Mouse (Mus musculus) naive thymus-derived CD4-positive, alpha-beta T cell, adult 5 months (primary cell): ENCODE results near the gene Pgk2. TPM values are rescaled to one million over a fixed set of nuclear protein-coding genes. Genes with fewer than 3 reads are reported as not detected.

ENCODE experiments used
- polyA plus RNA-seq: library from polyadenylated mRNA; unstranded; fragments of 100-300 nt; shearing (Covaris generic); gene quantifications from one replicate; pipeline ENCODE4 v1.2.1, GENCODE M21; 2017

Gene Pgk2
- polyA plus RNA-seq = 0.29 TPM

DNA sequence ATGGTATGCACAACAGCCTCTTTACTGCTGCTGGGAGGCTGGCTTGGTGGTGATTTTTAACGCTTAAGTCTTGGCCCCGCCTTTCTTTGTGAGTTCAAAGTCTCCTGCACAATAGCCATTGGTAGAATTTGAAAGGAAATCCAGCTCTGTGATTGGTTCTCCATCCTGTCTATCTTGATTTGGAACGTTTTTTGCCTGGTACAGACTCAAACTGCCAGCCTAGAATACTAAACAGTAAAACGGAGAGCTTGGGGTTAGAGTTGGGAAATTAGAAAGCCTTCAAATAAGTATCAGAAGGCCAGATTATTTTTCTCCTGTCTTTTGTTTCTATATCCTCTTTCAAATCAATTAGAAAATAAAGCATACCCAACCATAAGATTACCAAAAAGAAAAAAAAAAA is at the start of gene Pgk2:
Pgk2 (minus strand) TSS at position 101 of the 400 bp plus-strand sequence.

DNA sequence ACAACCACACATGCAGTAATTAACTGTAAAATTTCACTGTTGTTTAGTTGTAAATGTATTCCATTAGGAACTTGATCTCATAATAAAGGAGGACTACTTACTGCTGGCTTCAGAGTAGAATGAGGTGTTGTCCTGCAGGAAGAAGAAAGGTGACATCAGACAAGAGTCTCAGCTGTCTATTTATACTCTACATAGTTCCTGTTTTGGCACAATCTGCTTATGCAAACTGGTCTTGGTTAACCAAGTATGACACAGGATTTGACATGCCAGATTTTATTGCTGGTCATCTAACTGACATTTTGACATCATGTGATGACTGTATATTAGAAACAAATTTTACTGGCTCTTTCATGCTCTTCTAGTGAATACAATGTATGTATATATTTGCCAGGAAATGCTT is 33.7 kb upstream of the Pgk2 start, which contains the start of gene Crisp3:
Crisp3 (minus strand) TSS at position 154 of the 400 bp plus-strand sequence.

Other genes starting within 250 kb of the Pgk2 start
- not detected for gene AC192777.2, start 113.2 kb downstream of the Pgk2 start, polyA plus RNA-seq
- not detected for gene Crisp3, start 33.6 kb upstream of the Pgk2 start, polyA plus RNA-seq
- gene Crisp1, start 110.6 kb upstream of the Pgk2 start, polyA plus RNA-seq = not detected